Mouse (Mus musculus) olfactory bulb, adult 2 months (tissue): Measurements from ENCODE around the gene Crabp1. TPM values are rescaled to one million over a fixed set of nuclear protein-coding genes. Genes with fewer than 3 reads are reported as not detected.

Experiments used
- H3K27ac ChIP-seq: fragments of 200-500 bp; 2 replicates; pipeline ENCODE4 v1.5.1; 2012; ENCODE audit warnings: low read depth, low read length; ENCODE audit not compliant: insufficient read depth
- H3K4me1 ChIP-seq: fragments of 200-500 bp; 2 replicates; pipeline ENCODE4 v1.6.1; 2012; ENCODE audit warnings: low read length; ENCODE audit not compliant: control insufficient read depth, insufficient read depth
- H3K4me3 ChIP-seq: fragments of 200-500 bp; 2 replicates; pipeline ENCODE4 v1.5.1; 2012; ENCODE audit warnings: mild to moderate bottlenecking, low read depth, low read length, moderate library complexity; ENCODE audit not compliant: insufficient read depth
- CTCF ChIP-seq: fragments of 200-500 bp; IDR thresholded peaks from 2 replicates; pipeline ENCODE4 v1.5.1; 2012; ENCODE audit warnings: low read depth, mild to moderate bottlenecking, low read length, moderate library complexity; ENCODE audit not compliant: insufficient read depth
- POLR2A ChIP-seq: fragments of 200-500 bp; IDR thresholded peaks from 2 replicates; pipeline ENCODE4 v1.6.1; 2012; ENCODE audit warnings: mild to moderate bottlenecking, low read depth, low read length, moderate library complexity; ENCODE audit not compliant: insufficient read depth
- WGBS: fragments of 180-500 bp; shearing (Covaris S2); methylation state at CpG from one replicate; pipeline ENCODE4 v1.1.7; 2018; 5-methylcytosine and 5-hydroxymethylcytosine counted together
- polyA plus RNA-seq: library from polyadenylated mRNA; stranded (reverse); fragments of >200 nt; gene quantifications from 2 replicates; pipeline ENCODE4 v1.2.4, GENCODE M21; 2012; ENCODE audit warnings: low replicate concordance; ENCODE audit not compliant: missing spikeins, insufficient read depth, insufficient read length

Crabp1 gene
- polyA plus RNA-seq, 1 experiment, result not detected

DNA sequence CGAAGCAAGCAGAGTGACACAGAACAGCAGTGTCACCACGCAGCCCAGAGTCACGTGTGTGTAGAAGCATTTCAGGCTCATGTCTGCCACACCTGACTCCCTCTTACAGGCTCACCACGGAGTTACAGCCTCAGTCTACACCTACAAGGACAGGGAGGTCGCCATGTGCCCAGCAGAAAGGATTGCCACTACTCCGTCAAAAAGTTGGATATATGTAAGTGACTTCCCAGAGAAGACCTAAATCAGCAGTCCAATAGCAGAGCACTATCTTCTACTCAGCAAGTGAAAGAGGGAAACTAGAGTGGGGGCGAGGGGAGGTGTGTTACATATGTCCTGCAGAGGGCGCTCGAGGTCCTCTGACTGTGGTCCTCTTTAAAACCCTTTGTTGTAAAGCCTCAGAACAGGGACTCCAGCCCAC, 28.3 kb upstream of the Crabp1 start:
- no peak overlapping the region for H3K4me3 ChIP-seq
- WGBS, result 22% methylated on average over 9 of the region's 9 CpGs
- no peak overlapping the region for H3K27ac ChIP-seq
- TF ChIP-seq POLR2A (no peak), CTCF (peak; percentile 33; the same call in 1 of the 2 replicates)
- peaks cover 3% of the 10 kb centered on the region; the same call in 1 of the 2 replicates for H3K4me1 ChIP-seq

DNA sequence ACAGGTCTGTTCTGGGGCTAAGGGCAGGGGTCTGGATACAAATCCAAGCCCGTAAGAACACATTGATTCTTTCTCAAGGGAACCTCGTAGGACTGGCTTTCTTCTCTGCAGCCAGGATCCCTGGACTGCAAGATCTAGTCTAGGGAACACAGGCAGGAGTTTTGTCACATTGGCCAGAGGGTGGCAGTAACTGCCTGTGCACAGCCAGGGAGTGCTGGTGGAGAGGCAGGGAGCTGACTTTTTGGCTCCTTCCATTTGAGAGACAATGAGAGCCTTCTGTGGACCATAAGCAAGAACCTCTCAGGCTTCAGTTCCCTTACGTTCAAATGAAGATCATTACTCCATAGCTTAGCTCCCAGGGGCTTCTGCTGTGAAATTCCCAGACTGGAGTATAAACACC, 26.2 kb upstream of the Crabp1 start:
- H3K27ac ChIP-seq, result no peak overlapping the region
- H3K4me1 ChIP-seq, result peaks cover 3% of the 10 kb centered on the region; the same call in 1 of the 2 replicates
- TF ChIP-seq POLR2A (no peak), CTCF (peak; percentile 67)
- WGBS, result 32% methylated on average over 3 of the region's 3 CpGs
- no peak overlapping the region for H3K4me3 ChIP-seq

DNA sequence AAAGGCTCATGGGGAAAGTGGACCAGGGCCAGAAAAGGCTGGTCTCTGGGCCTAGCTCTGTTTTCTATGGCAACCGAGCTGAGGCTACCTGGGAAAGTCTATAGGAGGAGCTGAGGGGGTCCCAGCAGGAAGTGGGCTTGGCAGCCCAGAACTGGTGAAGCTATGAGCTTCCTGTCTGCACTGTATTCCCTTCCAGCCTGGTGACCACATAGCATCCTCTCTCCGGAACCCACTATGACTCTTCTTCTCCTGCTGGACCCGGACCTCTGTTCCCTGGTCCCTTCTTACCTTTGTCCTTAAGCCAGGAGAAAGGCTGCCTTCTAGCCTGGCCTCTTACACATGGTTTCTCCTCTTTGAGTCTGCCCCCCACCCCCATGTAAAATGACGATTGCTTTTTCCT, 20.7 kb upstream of the Crabp1 start:
- Histone ChIP-seq H3K4me1 (peaks cover 3% of the 10 kb centered on the region; the same call in 1 of the 2 replicates), H3K27ac (no peak overlapping the region), H3K4me3 (no peak overlapping the region)
- TF ChIP-seq POLR2A (no peak), CTCF (no peak)
- 89% methylated on average over 4 of the region's 4 CpGs for WGBS

DNA sequence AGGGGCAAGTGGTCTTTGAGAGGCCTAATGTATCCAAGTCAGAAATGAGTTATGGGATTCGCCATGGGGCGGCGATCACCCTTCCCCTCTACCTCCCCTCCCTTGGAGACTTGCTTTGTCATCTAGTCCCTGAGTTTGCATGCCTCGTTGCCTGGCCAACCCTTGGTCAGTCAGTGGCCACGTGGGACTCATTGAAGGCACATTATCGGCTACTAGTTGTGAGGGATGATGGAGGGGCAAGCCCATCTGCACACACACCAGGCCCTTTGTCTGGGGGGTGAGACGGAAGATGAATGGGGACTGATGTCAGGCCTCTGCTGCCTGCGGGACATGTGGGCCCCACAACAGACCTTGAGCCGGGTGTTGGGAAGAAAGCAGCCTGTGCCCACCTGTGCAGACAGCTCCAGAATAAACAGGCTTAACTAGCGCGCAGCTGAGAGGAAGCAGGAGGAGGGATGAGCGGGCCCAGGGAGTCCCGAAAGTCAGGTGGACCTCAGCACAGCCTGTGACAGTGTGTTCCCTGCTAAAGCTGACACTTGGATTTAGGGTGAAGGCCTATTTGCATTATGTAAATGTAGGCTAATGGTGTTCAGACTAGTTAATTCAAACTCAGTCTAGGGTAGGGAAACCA, 18.7 kb upstream of the Crabp1 start:
- WGBS, result 73% methylated on average over 13 of the region's 13 CpGs
- TF ChIP-seq CTCF, result no peak
- TF ChIP-seq POLR2A, result no peak
- Histone ChIP-seq H3K4me1 (no peaks in the 10 kb centered on the region; the same call in 1 of the 2 replicates), H3K27ac (no peak overlapping the region), H3K4me3 (no peak overlapping the region)

DNA sequence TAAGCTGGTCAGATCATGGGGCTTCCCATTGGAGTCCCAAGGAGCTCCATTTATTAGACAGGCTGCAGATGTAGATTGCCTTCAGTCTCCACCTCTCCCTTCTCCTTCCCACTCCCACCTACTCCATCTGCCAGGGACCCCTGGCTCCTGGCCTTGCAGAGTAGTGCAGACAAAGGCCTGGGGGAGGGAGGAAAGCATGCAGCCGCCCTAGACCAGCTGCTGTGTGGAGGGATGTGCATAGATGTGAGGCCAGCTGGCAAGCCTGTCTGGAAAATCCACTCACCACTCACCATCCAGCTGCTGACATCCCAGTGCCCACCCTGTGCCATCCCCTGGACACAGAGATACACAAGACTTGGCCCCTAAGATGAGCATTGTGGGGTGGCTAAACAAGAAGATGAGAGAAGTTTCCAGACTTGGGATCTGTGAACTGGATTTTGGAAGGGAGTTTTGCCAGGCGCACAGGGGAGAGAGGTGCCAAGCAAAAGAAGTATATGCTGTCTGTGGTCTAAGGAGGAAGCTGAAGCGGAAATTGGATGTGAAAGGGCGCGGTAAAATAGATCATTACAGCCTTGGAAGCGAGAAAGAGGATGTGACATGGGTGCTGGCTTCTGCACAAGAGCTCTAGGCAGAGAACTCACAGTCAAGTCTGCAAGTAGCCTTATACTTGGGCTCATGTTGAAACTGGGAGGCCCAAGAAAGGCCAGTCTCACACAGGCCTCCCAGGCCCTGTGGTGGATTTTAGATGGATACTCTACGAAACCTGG, 14.2 kb upstream of the Crabp1 start:
- H3K4me1 ChIP-seq, result no peaks in the 10 kb centered on the region; the same call in 1 of the 2 replicates
- H3K27ac ChIP-seq, result no peak overlapping the region
- TF ChIP-seq POLR2A (no peak), CTCF (no peak)
- WGBS, result 81% methylated on average over 7 of the region's 7 CpGs
- no peak overlapping the region for H3K4me3 ChIP-seq

DNA sequence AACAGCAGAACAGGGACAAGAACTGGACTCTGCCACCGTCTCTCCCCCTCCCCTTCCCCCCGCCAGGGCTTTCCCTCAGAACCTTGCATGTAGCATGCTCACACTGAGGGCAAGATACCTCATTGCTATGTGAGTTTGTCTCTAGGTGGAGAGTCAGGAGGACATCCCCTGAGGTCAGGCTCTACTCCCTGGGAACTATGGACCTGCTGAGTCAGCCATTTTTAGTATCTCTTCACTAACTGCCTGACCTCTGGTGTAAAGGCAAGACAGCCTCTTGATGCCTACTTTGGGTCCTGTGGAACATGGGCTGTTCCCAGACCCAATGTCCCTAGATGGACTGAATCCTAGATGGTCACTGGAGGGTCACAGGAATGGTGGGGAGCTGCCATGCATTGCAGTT, 12.9 kb upstream of the Crabp1 start:
- TF ChIP-seq CTCF, result no peak
- TF ChIP-seq POLR2A, result no peak
- H3K4me3 ChIP-seq, result no peak overlapping the region
- WGBS, result 90% methylated on average over 2 of the region's 2 CpGs
- H3K4me1 ChIP-seq, result no peaks in the 10 kb centered on the region; the same call in 1 of the 2 replicates
- no peak overlapping the region for H3K27ac ChIP-seq

DNA sequence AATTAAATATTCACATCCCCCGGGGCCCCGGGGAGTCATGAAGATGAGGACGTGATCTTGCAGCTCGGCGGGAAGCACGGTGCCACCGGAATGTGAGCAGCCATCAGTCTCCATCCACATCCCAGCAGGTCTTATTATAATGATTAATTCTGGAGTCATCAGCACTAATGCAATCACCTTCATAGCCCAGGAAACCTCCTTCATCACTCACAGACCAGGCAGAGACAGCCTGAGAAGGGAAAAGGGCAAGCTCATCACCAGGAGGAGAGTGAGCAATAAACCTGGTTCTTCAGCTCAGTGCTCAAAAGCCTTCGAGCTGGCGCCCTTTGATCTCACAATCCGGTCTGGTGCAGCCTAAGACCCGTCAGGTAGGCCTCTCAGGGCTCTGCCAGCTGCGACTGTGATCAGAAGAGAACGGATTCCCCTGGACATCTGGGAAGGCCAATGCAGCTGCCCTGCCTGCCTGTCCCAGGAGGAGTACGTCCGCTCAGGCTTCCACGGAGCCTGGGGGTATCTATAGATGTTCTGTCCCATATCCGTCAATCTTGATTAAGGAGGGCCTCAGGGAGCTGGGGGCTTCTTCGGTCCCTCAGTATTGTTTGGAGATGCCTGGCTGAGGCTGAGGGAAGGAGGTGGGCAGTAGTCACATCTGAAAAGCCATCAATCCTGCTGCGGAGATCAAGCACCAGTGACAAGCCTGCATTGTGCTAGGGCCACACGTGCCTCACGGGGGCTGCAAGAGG, 12.2 kb upstream of the Crabp1 start:
- no peaks in the 10 kb centered on the region; the same call in 1 of the 2 replicates for H3K4me1 ChIP-seq
- no peak overlapping the region for H3K27ac ChIP-seq
- no peak for TF ChIP-seq CTCF
- TF ChIP-seq POLR2A, result no peak
- H3K4me3 ChIP-seq, result no peak overlapping the region
- WGBS, result 64% methylated on average over 21 of the region's 21 CpGs

DNA sequence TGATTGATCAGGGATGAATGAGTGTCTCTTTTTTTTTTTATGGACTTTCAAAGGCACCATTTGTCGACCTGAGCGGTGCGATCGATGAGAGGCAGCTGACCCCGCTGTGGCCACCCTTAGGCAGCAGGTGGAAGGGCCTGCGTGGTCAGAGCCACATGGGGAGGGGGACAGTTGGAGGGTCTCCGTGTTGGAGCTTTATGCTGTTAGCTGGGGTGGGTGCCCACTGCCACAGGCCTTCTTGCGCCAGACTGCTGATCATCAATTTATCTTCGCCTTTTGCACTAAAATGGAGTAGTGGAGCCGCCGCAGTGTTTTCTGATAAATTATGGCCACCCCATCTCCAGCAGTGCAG, 11.6 kb upstream of the Crabp1 start:
- H3K4me1 ChIP-seq, result no peaks in the 10 kb centered on the region; the same call in 1 of the 2 replicates
- no peak overlapping the region for H3K4me3 ChIP-seq
- no peak overlapping the region for H3K27ac ChIP-seq
- TF ChIP-seq CTCF (no peak), POLR2A (no peak)
- WGBS, result 77% methylated on average over 11 of the region's 11 CpGs

DNA sequence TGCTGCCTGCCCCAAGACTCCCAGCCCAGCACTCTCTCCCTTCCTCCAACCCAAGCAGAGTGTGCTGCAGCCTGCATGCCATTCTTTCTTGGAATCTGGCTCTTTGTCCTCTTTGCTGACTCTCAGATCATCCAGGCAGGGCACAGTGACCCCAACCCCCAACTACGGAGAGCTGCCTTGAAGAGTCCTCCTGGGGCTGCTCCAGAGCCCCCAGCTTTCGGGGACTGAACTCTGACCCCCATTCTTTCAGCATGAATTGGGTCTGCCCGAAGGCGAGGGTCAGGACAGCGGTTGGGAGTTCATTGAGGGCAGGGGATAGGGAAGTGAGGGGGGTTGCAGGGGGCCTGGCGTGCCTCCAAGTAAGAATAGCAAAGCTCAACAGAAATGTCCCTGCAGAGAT, 5.0 kb upstream of the Crabp1 start:
- Histone ChIP-seq H3K4me1 (peaks cover 3% of the 10 kb centered on the region; the same call in 1 of the 2 replicates), H3K27ac (no peak overlapping the region), H3K4me3 (no peak overlapping the region)
- 55% methylated on average over 6 of the region's 6 CpGs for WGBS
- TF ChIP-seq CTCF (no peak), POLR2A (no peak)
